Mouse (Mus musculus) forebrain, embryonic 10.5 days (tissue): ENCODE measurements at regions not wholly inside any gene's neighbourhood (a gene's known extent, or its start where the extent isn't known, plus 50 kb on each side); places are given as distances from the start of the nearest gene placed in this dataset.

ENCODE experiments used
- DNase-seq: peaks from one replicate; pipeline ENCODE4 v3.0.0-alpha.2; 2017; ENCODE audit warnings: low spot score; ENCODE audit errors: extremely low spot score
- H3K27ac ChIP-seq: fragments of 300-500 bp; sonication (generic); 2 replicates; pipeline ENCODE4 v1.5.1; 2016; ENCODE audit warnings: mild to moderate bottlenecking
- H3K27me3 ChIP-seq: fragments of 300-500 bp; sonication (generic); 2 replicates; pipeline ENCODE4 v1.6.1; 2016; ENCODE audit warnings: mild to moderate bottlenecking; ENCODE audit not compliant: poor library complexity, severe bottlenecking
- H3K36me3 ChIP-seq: fragments of 300-500 bp; sonication (generic); replicated peaks from 2 replicates; pipeline ENCODE4 v1.6.1; 2016; ENCODE audit warnings: mild to moderate bottlenecking, moderate library complexity
- H3K4me1 ChIP-seq: fragments of 300-500 bp; sonication (generic); 2 replicates; pipeline ENCODE4 v1.6.1; 2016
- H3K4me3 ChIP-seq: fragments of 300-500 bp; sonication (generic); 2 replicates; pipeline ENCODE4 v1.5.1; 2016; ENCODE audit warnings: mild to moderate bottlenecking, moderate library complexity
- H3K9me3 ChIP-seq: fragments of 300-500 bp; sonication (generic); 2 replicates; pipeline ENCODE4 v1.6.1; 2016; ENCODE audit warnings: mild to moderate bottlenecking, moderate library complexity
- WGBS: fragments of 180-500 bp; shearing (Covaris S2); methylation state at CpG from one replicate; pipeline ENCODE4 v1.1.7; 2016; 5-methylcytosine and 5-hydroxymethylcytosine counted together

- H3K4me1 ChIP-seq: peaks cover 9% of the 10 kb centered on the region
- peak; percentile 20 for DNase-seq
- no peak overlapping the region for H3K4me3 ChIP-seq
- no peaks in the 10 kb centered on the region for H3K36me3 ChIP-seq
- H3K9me3 ChIP-seq: no peaks in the 10 kb centered on the region
- 66% methylated on average over 11 of the region's 11 CpGs for WGBS
- H3K27ac ChIP-seq: no peak overlapping the region
- no peaks in the 10 kb centered on the region for H3K27me3 ChIP-seq
These were observed 307.3 kb downstream of the Tmem114 start for GRCm38 (mm10) chr16:8117543-8118167.

- H3K27ac ChIP-seq: no peak overlapping the region
- H3K4me3 ChIP-seq: no peak overlapping the region
- peaks cover 6% of the 10 kb centered on the region; the same call in 1 of the 2 replicates for H3K4me1 ChIP-seq
- H3K9me3 ChIP-seq: no peaks in the 10 kb centered on the region
- DNase-seq: no peak
- no peaks in the 10 kb centered on the region for H3K27me3 ChIP-seq
- 64% methylated on average over 9 of the region's 9 CpGs for WGBS
- H3K36me3 ChIP-seq: no peaks in the 10 kb centered on the region
These were observed 313.4 kb downstream of the Tmem114 start for GRCm38 (mm10) chr16:8111329-8112116.

GRCm38 (mm10) chr16:8108141-8109122 lies 316.5 kb downstream of the Tmem114 start:
- 83% methylated on average over 19 of the region's 19 CpGs for WGBS

DNA sequence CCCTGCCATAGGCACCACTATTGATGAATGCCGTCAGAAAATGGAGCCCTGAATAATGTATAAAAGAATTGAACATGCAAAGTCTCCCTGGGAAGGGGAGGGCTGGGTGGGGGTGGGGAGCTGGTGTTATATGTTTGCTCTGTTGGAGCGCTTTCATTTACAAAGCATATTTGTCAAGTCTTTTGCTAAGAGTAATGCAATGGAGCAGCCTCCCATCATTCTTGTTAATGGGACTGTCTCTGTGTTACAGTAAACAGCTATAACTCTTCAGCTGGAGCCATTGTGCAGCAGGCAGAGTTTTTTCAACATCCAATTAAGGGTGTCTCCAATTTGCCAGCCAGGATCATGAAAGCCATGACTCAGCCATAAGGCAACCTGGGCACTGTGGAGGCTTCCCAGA lies 345.9 kb downstream of the Tmem114 start:
- H3K36me3 ChIP-seq: no peaks in the 10 kb centered on the region
- no peak overlapping the region for H3K27ac ChIP-seq
- no peaks in the 10 kb centered on the region for H3K27me3 ChIP-seq
- no peaks in the 10 kb centered on the region for H3K9me3 ChIP-seq
- H3K4me1 ChIP-seq: no peaks in the 10 kb centered on the region
- H3K4me3 ChIP-seq: no peak overlapping the region
- 89% methylated on average over 2 of the region's 2 CpGs for WGBS
- DNase-seq: no peak

More at GRCm38 (mm10) chr16:8108141-8109122, 316.5 kb downstream of the Tmem114 start:
- Histone ChIP-seq H3K4me3 (no peak overlapping the region), H3K27ac (no peak overlapping the region), H3K36me3 (no peaks in the 10 kb centered on the region), H3K9me3 (no peaks in the 10 kb centered on the region; the same call in 1 of the 2 replicates), H3K4me1 (peaks cover 6% of the 10 kb centered on the region; the same call in 1 of the 2 replicates), H3K27me3 (no peaks in the 10 kb centered on the region)
- DNase-seq: no peak

- Histone ChIP-seq H3K27ac (no peak overlapping the region), H3K27me3 (no peaks in the 10 kb centered on the region), H3K4me3 (no peak overlapping the region), H3K4me1 (no peaks in the 10 kb centered on the region), H3K9me3 (no peaks in the 10 kb centered on the region), H3K36me3 (no peaks in the 10 kb centered on the region)
- DNase-seq: no peak
- 59% methylated on average over 3 of the region's 3 CpGs for WGBS
These were observed 346.5 kb downstream of the Tmem114 start for GRCm38 (mm10) chr16:8078461-8078860.

DNA sequence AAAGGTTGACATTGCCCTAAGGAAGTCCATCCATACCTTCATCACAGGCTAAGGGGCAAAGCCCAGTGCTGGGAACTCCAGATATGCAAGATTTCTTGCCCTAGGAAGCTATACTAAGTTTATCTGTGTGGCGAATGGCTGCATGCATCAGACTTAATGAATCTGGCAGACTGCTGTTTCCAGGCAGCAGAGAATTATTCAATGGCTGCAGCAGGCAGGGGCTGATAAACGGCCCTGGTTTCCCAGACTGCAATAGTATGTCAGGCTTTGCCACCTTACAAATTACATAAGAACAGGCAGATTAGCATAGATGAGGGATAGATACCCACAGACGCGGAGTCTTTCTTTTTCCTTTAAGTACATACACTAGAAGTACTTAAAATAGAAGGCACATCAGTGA lies 350.2 kb downstream of the Tmem114 start:
- Histone ChIP-seq H3K27ac (no peak overlapping the region), H3K4me1 (no peaks in the 10 kb centered on the region), H3K27me3 (no peaks in the 10 kb centered on the region), H3K36me3 (no peaks in the 10 kb centered on the region), H3K9me3 (no peaks in the 10 kb centered on the region), H3K4me3 (no peak overlapping the region)
- 77% methylated on average over 4 of the region's 4 CpGs for WGBS
- DNase-seq: no peak

GRCm38 (mm10) chr16:8053936-8054335 lies 371.0 kb downstream of the Tmem114 start:
- Histone ChIP-seq H3K4me1 (no peaks in the 10 kb centered on the region), H3K36me3 (no peaks in the 10 kb centered on the region), H3K9me3 (no peaks in the 10 kb centered on the region), H3K4me3 (no peak overlapping the region), H3K27ac (no peak overlapping the region), H3K27me3 (no peaks in the 10 kb centered on the region)
- WGBS: 76% methylated on average over 5 of the region's 5 CpGs
- DNase-seq: no peak

GRCm38 (mm10) chr16:8008966-8009365 lies 416.0 kb downstream of the Tmem114 start:
- H3K4me1 ChIP-seq: no peaks in the 10 kb centered on the region
- WGBS: 84% methylated on average over 3 of the region's 3 CpGs
- H3K36me3 ChIP-seq: no peaks in the 10 kb centered on the region
- no peak overlapping the region for H3K27ac ChIP-seq
- DNase-seq: no peak
- H3K9me3 ChIP-seq: no peaks in the 10 kb centered on the region
- H3K4me3 ChIP-seq: no peak overlapping the region
- no peaks in the 10 kb centered on the region for H3K27me3 ChIP-seq

DNA sequence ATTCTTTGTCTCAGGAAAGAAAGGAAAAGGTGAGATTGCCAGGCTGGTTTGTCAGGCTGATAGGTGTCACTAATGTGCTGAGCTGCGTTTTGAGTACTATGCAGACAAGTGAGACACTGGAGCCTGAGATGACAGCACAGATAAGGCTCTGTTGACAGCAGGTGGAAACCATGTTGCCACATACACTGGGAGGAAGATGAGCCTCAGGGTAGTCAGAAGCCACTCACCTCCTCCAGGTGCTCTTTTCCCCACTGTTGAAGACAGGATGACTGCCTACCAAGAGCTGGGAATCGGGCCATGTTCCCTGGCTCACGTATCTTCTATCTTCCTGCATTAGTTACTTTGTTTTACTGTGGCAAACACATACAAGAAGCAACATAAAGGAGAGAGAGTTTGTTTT lies 418.3 kb downstream of the Tmem114 start:
- Histone ChIP-seq H3K27ac (no peak overlapping the region), H3K9me3 (no peaks in the 10 kb centered on the region), H3K4me3 (no peak overlapping the region), H3K4me1 (no peaks in the 10 kb centered on the region), H3K27me3 (no peaks in the 10 kb centered on the region), H3K36me3 (no peaks in the 10 kb centered on the region)
- DNase-seq: no peak
- WGBS: 88% methylated on average over 3 of the region's 3 CpGs

GRCm38 (mm10) chr16:8002339-8003089 lies 422.4 kb downstream of the Tmem114 start:
- DNase-seq: no peak
- no peaks in the 10 kb centered on the region for H3K27me3 ChIP-seq
- H3K27ac ChIP-seq: no peak overlapping the region
- no peaks in the 10 kb centered on the region for H3K4me1 ChIP-seq
- H3K9me3 ChIP-seq: no peaks in the 10 kb centered on the region
- H3K4me3 ChIP-seq: no peak overlapping the region
- WGBS: 87% methylated on average over 7 of the region's 7 CpGs
- H3K36me3 ChIP-seq: no peaks in the 10 kb centered on the region

DNA sequence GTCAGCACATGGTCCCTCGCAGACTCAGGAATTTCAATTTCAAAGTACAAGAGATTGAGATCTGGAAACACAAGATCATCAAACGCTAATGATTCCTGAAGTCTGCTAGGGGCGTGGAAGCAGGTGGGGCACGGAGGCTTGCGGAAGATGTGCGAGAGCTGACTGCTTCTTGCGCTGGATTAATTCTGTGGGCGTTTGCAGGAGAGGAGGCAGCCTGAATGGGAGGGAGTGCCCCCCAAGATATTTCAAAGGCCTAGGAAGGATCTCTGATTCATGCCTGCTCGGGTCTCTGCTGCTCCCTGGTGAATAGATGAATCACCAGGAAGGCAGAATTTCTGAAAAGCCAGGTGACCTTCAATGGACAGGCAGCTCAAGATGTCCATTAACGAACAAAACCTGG lies 442.1 kb downstream of the Tmem114 start:
- 68% methylated on average over 10 of the region's 10 CpGs for WGBS
- no peaks in the 10 kb centered on the region for H3K36me3 ChIP-seq
- peaks cover 6% of the 10 kb centered on the region; the same call in 1 of the 2 replicates for H3K4me1 ChIP-seq
- DNase-seq: no peak
- no peaks in the 10 kb centered on the region for H3K9me3 ChIP-seq
- no peaks in the 10 kb centered on the region for H3K27me3 ChIP-seq
- H3K4me3 ChIP-seq: no peak overlapping the region
- no peak overlapping the region for H3K27ac ChIP-seq

GRCm38 (mm10) chr16:7978466-7978865 lies 446.5 kb downstream of the Tmem114 start:
- H3K4me3 ChIP-seq: no peak overlapping the region
- no peaks in the 10 kb centered on the region for H3K9me3 ChIP-seq
- H3K27ac ChIP-seq: no peak overlapping the region
- peaks cover 6% of the 10 kb centered on the region; the same call in 1 of the 2 replicates for H3K4me1 ChIP-seq
- no peaks in the 10 kb centered on the region for H3K27me3 ChIP-seq
- H3K36me3 ChIP-seq: no peaks in the 10 kb centered on the region
- no peak for DNase-seq
- WGBS: 87% methylated on average over 6 of the region's 6 CpGs
